ENCODE assay signal across 28 mouse cellular contexts in genomic region chr2:163876830-163877498, GRCm38 (mm10). TPM values are rescaled to one million over a fixed set of nuclear protein-coding genes. Genes with fewer than 3 reads are reported as not detected.
DNase-seq lines count a peak whose midpoint lies in the region; ATAC-seq and TF ChIP-seq lines count a peak whose summit lies in the region.
"Had no signal": no experiment of that assay in that cellular context is flagged by ENCODE, and none has a peak within 500 bp of the region (broad histone marks: within the 10 kb centered on the region; RNA-seq: fewer than 3 reads in every experiment).

No protein-coding gene starts in this region.

- no peak overlapping the region for H3K4me3 ChIP-seq in hindbrain, embryonic 14.5 days (replicated peaks; ENCODE audit: low read length)
- no peak overlapping the region for H3K4me3 ChIP-seq in hindbrain, embryonic 11.5 days (ENCODE audit: low read depth, low read length)
- no peak overlapping the region for H3K4me3 ChIP-seq in midbrain, embryonic 15.5 days
- no peak overlapping the region for H3K4me3 ChIP-seq in midbrain, embryonic 13.5 days (replicated peaks)
- H3K4me3 ChIP-seq in olfactory bulb, adult 2 months (ENCODE audit: insufficient read depth, low read depth, low read length): no peak overlapping the region
- H3K4me3 ChIP-seq: embryonic facial prominence, embryonic 10.5 days; forebrain, embryonic 12.5 days; gastrocnemius, adult 2 months; heart, embryonic 12.5 days; layer of hippocampus, adult 2 months; lung, embryonic 15.5 days; neural tube, embryonic 15.5 days had no signal

- peaks cover 25% of the 10 kb centered on the region for H3K4me1 ChIP-seq in hindbrain, embryonic 14.5 days (replicated peaks; ENCODE audit: control insufficient read depth, insufficient read depth, low read length)
- peaks cover 4% of the 10 kb centered on the region; the same call in 1 of the 2 replicates for H3K4me1 ChIP-seq in hindbrain, embryonic 11.5 days (replicated peaks; ENCODE audit: control insufficient read depth, insufficient read depth, low read length)
- H3K4me1 ChIP-seq in midbrain, embryonic 15.5 days: peaks cover 30% of the 10 kb centered on the region
- peaks cover 32% of the 10 kb centered on the region for H3K4me1 ChIP-seq in midbrain, embryonic 13.5 days (replicated peaks)
- H3K4me1 ChIP-seq in olfactory bulb, adult 2 months (ENCODE audit: control insufficient read depth, insufficient read depth, low read length): peaks cover 26% of the 10 kb centered on the region

- no peak overlapping the region for H3K4me2 ChIP-seq in hindbrain, embryonic 14.5 days (replicated peaks)
- H3K4me2 ChIP-seq in hindbrain, embryonic 11.5 days (replicated peaks; ENCODE audit: low read depth, low read length): no peak overlapping the region
- no peak overlapping the region for H3K4me2 ChIP-seq in midbrain, embryonic 15.5 days
- H3K4me2 ChIP-seq in midbrain, embryonic 13.5 days (replicated peaks): no peak overlapping the region
- H3K4me2 ChIP-seq: forebrain, embryonic 12.5 days; heart, embryonic 12.5 days; lung, embryonic 15.5 days; neural tube, embryonic 15.5 days had no signal

- no peak for ATAC-seq in hindbrain, embryonic 14.5 days (ENCODE audit: low FRiP score)
- ATAC-seq in hindbrain, embryonic 11.5 days (ENCODE audit: low FRiP score): no peak
- ATAC-seq in midbrain, embryonic 15.5 days (replicated peaks): no peak
- no peak for ATAC-seq in midbrain, embryonic 13.5 days
- ATAC-seq: activated CD4-positive, CD25-positive, alpha-beta regulatory T cell, adult 4 months; inflammation-experienced regulatory T-cells, adult 6 months; midbrain, embryonic 16.5 days had no signal

- no peak overlapping the region for H3K27ac ChIP-seq in hindbrain, embryonic 14.5 days
- H3K27ac ChIP-seq in hindbrain, embryonic 11.5 days (ENCODE audit: low read depth, low read length): no peak overlapping the region
- H3K27ac ChIP-seq in midbrain, embryonic 15.5 days: 0 out of 2 replicates have a peak overlapping the region, but pooled peaks have one; percentile 7
- H3K27ac ChIP-seq in midbrain, embryonic 13.5 days: no peak overlapping the region
- H3K27ac ChIP-seq in olfactory bulb, adult 2 months (ENCODE audit: insufficient read depth, low read depth, low read length): 0 out of 2 replicates have a peak overlapping the region, but pooled peaks have one; percentile 5
- H3K27ac ChIP-seq: embryonic facial prominence, embryonic 10.5 days; forebrain, embryonic 12.5 days; gastrocnemius, adult 2 months; layer of hippocampus, adult 2 months; liver, embryonic 14.5 days; lung, embryonic 15.5 days; macrophage; neural tube, embryonic 15.5 days had no signal

- DNase-seq in adrenal gland, postnatal 10 days: peak; percentile 46
- DNase-seq in adrenal gland, postnatal 25 days: no peak
- DNase-seq in hindbrain, embryonic 14.5 days (ENCODE audit: low spot score): peak; percentile 26
- no peak for DNase-seq in hindbrain, embryonic 11.5 days (ENCODE audit: low spot score)
- DNase-seq in lung, postnatal 4 days: no peak
- DNase-seq: cerebellum, adult 8-10 months; gastrocnemius, adult 2 months; heart, postnatal 14 days; kidney, adult 2 months; kidney, postnatal 10 days; layer of hippocampus, postnatal 36 days had no signal

- TF ChIP-seq POLR2A in olfactory bulb, adult 2 months (IDR thresholded peaks at IDR 0.05; ENCODE audit: insufficient read depth, low read depth, low read length): no peak

- no peaks in the 10 kb centered on the region for H3K27me3 ChIP-seq in hindbrain, embryonic 14.5 days (ENCODE audit: control insufficient read depth, insufficient read depth, low read length)
- no peaks in the 10 kb centered on the region for H3K27me3 ChIP-seq in hindbrain, embryonic 11.5 days (ENCODE audit: control insufficient read depth, insufficient read depth, low read length)
- H3K27me3 ChIP-seq in midbrain, embryonic 15.5 days (replicated peaks): no peaks in the 10 kb centered on the region
- H3K27me3 ChIP-seq in midbrain, embryonic 13.5 days: no peaks in the 10 kb centered on the region
- H3K27me3 ChIP-seq: lung, embryonic 15.5 days; neural tube, embryonic 15.5 days had no signal

- 67% methylated on average over 14 of the region's 14 CpGs for WGBS in hindbrain, embryonic 14.5 days
- 78% methylated on average over 14 of the region's 14 CpGs for WGBS in hindbrain, embryonic 11.5 days
- 64% methylated on average over 14 of the region's 14 CpGs for WGBS in midbrain, embryonic 15.5 days
- 72% methylated on average over 14 of the region's 14 CpGs for WGBS in midbrain, embryonic 13.5 days
- 39% methylated on average over 14 of the region's 14 CpGs for WGBS in olfactory bulb, adult 2 months

- no peaks in the 10 kb centered on the region for H3K36me3 ChIP-seq in hindbrain, embryonic 14.5 days (replicated peaks; ENCODE audit: control insufficient read depth, insufficient read depth)
- no peaks in the 10 kb centered on the region for H3K36me3 ChIP-seq in hindbrain, embryonic 11.5 days (ENCODE audit: control insufficient read depth, insufficient read depth, low read length)
- no peaks in the 10 kb centered on the region for H3K36me3 ChIP-seq in midbrain, embryonic 15.5 days (replicated peaks)
- no peaks in the 10 kb centered on the region for H3K36me3 ChIP-seq in midbrain, embryonic 13.5 days
- H3K36me3 ChIP-seq: embryonic facial prominence, embryonic 10.5 days; forebrain, embryonic 12.5 days; heart, embryonic 12.5 days; lung, embryonic 15.5 days had no signal

- TF ChIP-seq CTCF in olfactory bulb, adult 2 months (IDR thresholded peaks at IDR 0.05; ENCODE audit: insufficient read depth, low read depth, low read length): no peak

- H3K9me3 ChIP-seq in hindbrain, embryonic 14.5 days (ENCODE audit: control insufficient read depth, low read length): no peaks in the 10 kb centered on the region
- H3K9me3 ChIP-seq in hindbrain, embryonic 11.5 days (ENCODE audit: control insufficient read depth, low read length): no peaks in the 10 kb centered on the region
- no peaks in the 10 kb centered on the region for H3K9me3 ChIP-seq in midbrain, embryonic 15.5 days
- H3K9me3 ChIP-seq in midbrain, embryonic 13.5 days: no peaks in the 10 kb centered on the region
- H3K9me3 ChIP-seq: embryonic facial prominence, embryonic 10.5 days; forebrain, embryonic 12.5 days; heart, embryonic 12.5 days; lung, embryonic 15.5 days; neural tube, embryonic 15.5 days had no signal

- H3K9ac ChIP-seq in hindbrain, embryonic 14.5 days: no peak overlapping the region
- H3K9ac ChIP-seq in hindbrain, embryonic 11.5 days (ENCODE audit: low read depth, low read length): no peak overlapping the region
- H3K9ac ChIP-seq in midbrain, embryonic 15.5 days: no peak overlapping the region
- no peak overlapping the region for H3K9ac ChIP-seq in midbrain, embryonic 13.5 days (replicated peaks)
- H3K9ac ChIP-seq: forebrain, embryonic 12.5 days; heart, embryonic 12.5 days; liver, embryonic 14.5 days; lung, embryonic 15.5 days; neural tube, embryonic 15.5 days had no signal

RNA-seq across cellular contexts. Expression of gene Kcnk15, which starts 23.5 kb away (rescaled TPM):
- not detected for total RNA-seq in adrenal gland, postnatal 10 days (2021)
- total RNA-seq in adrenal gland, postnatal 25 days (2021): not detected in 2 replicates
- polyA plus RNA-seq in hindbrain, embryonic 14.5 days (2014; fragmentation: Nextera tagmentation; extraction: Ambion mirVana): 0.29 TPM in 1 of 2 replicates, not detected in the other
- polyA plus RNA-seq in hindbrain, embryonic 11.5 days (2014; fragmentation: Nextera tagmentation; extraction: Ambion mirVana): not detected in 2 replicates
- 0.22 TPM in 1 of 2 replicates, not detected in the other for polyA plus RNA-seq in midbrain, embryonic 15.5 days (2015; fragmentation: Nextera tagmentation; extraction: Ambion mirVana)
- 0.13 TPM in 1 of 2 replicates, not detected in the other for polyA plus RNA-seq in midbrain, embryonic 13.5 days (2015; fragmentation: Nextera tagmentation; extraction: Ambion mirVana)
- not detected in 2 replicates for polyA plus RNA-seq in olfactory bulb, adult 2 months (2012; ENCODE audit: insufficient read depth, insufficient read length, low replicate concordance, missing spikeins)
- total RNA-seq: adrenal gland, postnatal 4 days; gastrocnemius, adult 2 months; granulocyte monocyte progenitor cell, adult 5-6 weeks; heart, postnatal 14 days; layer of hippocampus, adult 2 months; layer of hippocampus, postnatal 36 days had no signal
- polyA plus RNA-seq: activated CD4-positive, CD25-positive, alpha-beta regulatory T cell, adult 4 months; embryonic facial prominence, embryonic 10.5 days; forebrain, embryonic 12.5 days; heart, embryonic 12.5 days; inflammation-experienced regulatory T-cells, adult 6 months; kidney, adult 2 months; limb, embryonic 14.5 days; liver, embryonic 14.5 days; lung, embryonic 15.5 days; macrophage; neural tube, embryonic 15.5 days had no signal

RNA-seq across cellular contexts. Expression of gene Rims4, which starts 41.5 kb away (rescaled TPM):
- total RNA-seq in adrenal gland, postnatal 10 days (2021): 10 to 100 TPM; 57.7 to 63.4 TPM
- 182 and 190 TPM in 2 replicates for total RNA-seq in adrenal gland, postnatal 25 days (2021)
- polyA plus RNA-seq in hindbrain, embryonic 14.5 days (2014; fragmentation: Nextera tagmentation; extraction: Ambion mirVana): 7.1 and 8.9 TPM in 2 replicates
- 0.68 and 0.71 TPM in 2 replicates for polyA plus RNA-seq in hindbrain, embryonic 11.5 days (2014; fragmentation: Nextera tagmentation; extraction: Ambion mirVana)
- polyA plus RNA-seq in midbrain, embryonic 15.5 days (2015; fragmentation: Nextera tagmentation; extraction: Ambion mirVana): 21.1 TPM in 2 replicates
- 6.9 and 8.1 TPM in 2 replicates for polyA plus RNA-seq in midbrain, embryonic 13.5 days (2015; fragmentation: Nextera tagmentation; extraction: Ambion mirVana)
- polyA plus RNA-seq in olfactory bulb, adult 2 months (2012; ENCODE audit: insufficient read depth, insufficient read length, low replicate concordance, missing spikeins): not detected in 2 replicates
- total RNA-seq: granulocyte monocyte progenitor cell, adult 5-6 weeks had no signal
- polyA plus RNA-seq: activated CD4-positive, CD25-positive, alpha-beta regulatory T cell, adult 4 months; inflammation-experienced regulatory T-cells, adult 6 months; macrophage had no signal

RNA-seq across cellular contexts. Expression of gene Ccn5, which starts 56.3 kb away (rescaled TPM):
- total RNA-seq in adrenal gland, postnatal 10 days (2021): under 1 TPM in 1 of 2 experiments, not detected in 1; 0.69 TPM
- total RNA-seq in adrenal gland, postnatal 25 days (2021): not detected in 2 replicates
- 0.23 TPM in 1 of 2 replicates, not detected in the other for polyA plus RNA-seq in hindbrain, embryonic 14.5 days (2014; fragmentation: Nextera tagmentation; extraction: Ambion mirVana)
- 0.17 and 0.19 TPM in 2 replicates for polyA plus RNA-seq in hindbrain, embryonic 11.5 days (2014; fragmentation: Nextera tagmentation; extraction: Ambion mirVana)
- 0.28 and 0.68 TPM in 2 replicates for polyA plus RNA-seq in midbrain, embryonic 15.5 days (2015; fragmentation: Nextera tagmentation; extraction: Ambion mirVana)
- polyA plus RNA-seq in midbrain, embryonic 13.5 days (2015; fragmentation: Nextera tagmentation; extraction: Ambion mirVana): 0.15 and 0.23 TPM in 2 replicates
- polyA plus RNA-seq in olfactory bulb, adult 2 months (2012; ENCODE audit: insufficient read depth, insufficient read length, low replicate concordance, missing spikeins): not detected in 2 replicates
- total RNA-seq: adrenal gland, postnatal 4 days; granulocyte monocyte progenitor cell, adult 5-6 weeks; layer of hippocampus, adult 2 months had no signal
- polyA plus RNA-seq: activated CD4-positive, CD25-positive, alpha-beta regulatory T cell, adult 4 months; inflammation-experienced regulatory T-cells, adult 6 months; macrophage had no signal

Comparison
In these comparisons a context has a peak if more than half of its experiments do, and no peak if none do; other contexts are left out.
1. DNase-seq: peak in adrenal gland, postnatal 10 days (single experiment) and hindbrain, embryonic 14.5 days (single experiment); none in adrenal gland, postnatal 25 days (single experiment), hindbrain, embryonic 11.5 days (single experiment) and lung, postnatal 4 days (0 of 2).
2. H3K27ac ChIP-seq: peak in midbrain, embryonic 15.5 days (single experiment) and olfactory bulb, adult 2 months (single experiment); none in hindbrain, embryonic 14.5 days (single experiment), hindbrain, embryonic 11.5 days (single experiment) and midbrain, embryonic 13.5 days (single experiment).